Mouse (Mus musculus) MEL (cell line): ENCODE results near the gene A530032D15Rik. TPM values are rescaled to one million over a fixed set of nuclear protein-coding genes. Genes with fewer than 3 reads are reported as not detected.
"Not testable (repeated sequence)": the region's sequence is repeated elsewhere in the genome, so short reads cannot be mapped to it uniquely, and the experiment has no call there.

Experiments
- DNase-seq: peaks from one replicate; pipeline ENCODE4 v3.0.0; 2011; ENCODE audit warnings: low read depth, low spot score
- H3K27ac ChIP-seq: 2 replicates; pipeline ENCODE4 v1.5.1; 2012; ENCODE audit warnings: low read depth, mild to moderate bottlenecking, control low read depth, low read length, moderate library complexity; ENCODE audit not compliant: control insufficient read depth
- H3K27me3 ChIP-seq, 2 experiments: fragments of 150-350 bp in 1 of 2; sonication (generic) in 1 of 2; 2 replicates each; pipeline ENCODE4 v1.6.1; 2012; ENCODE audit warnings: low read length in 2 of 2, mild to moderate bottlenecking in 2 of 2, improper control_type of control experiment in 1 of 2, moderate library complexity in 1 of 2; ENCODE audit not compliant: insufficient read depth in 2 of 2, control insufficient read depth in 1 of 2
- H3K36me3 ChIP-seq, 2 experiments: 2 replicates each; pipeline ENCODE4 v1.6.1; 2012 to 2014; ENCODE audit warnings: low read length in 2 of 2, improper control_type of control experiment in 1 of 2, inconsistent platforms in 1 of 2, mild to moderate bottlenecking in 1 of 2; ENCODE audit not compliant: insufficient read depth in 2 of 2, control insufficient read depth in 1 of 2
- H3K4me1 ChIP-seq, 2 experiments: fragments of 150-350 bp in 1 of 2; sonication (generic) in 1 of 2; 2 replicates each; pipeline ENCODE4 v1.6.1; 2012; ENCODE audit warnings: low read length in 2 of 2, improper control_type of control experiment in 1 of 2, mild to moderate bottlenecking in 1 of 2; ENCODE audit not compliant: insufficient read depth in 2 of 2, control insufficient read depth in 1 of 2
- H3K4me3 ChIP-seq, 2 experiments: fragments of 150-350 bp in 1 of 2; sonication (generic) in 1 of 2; 2 replicates each; pipeline ENCODE4 v1.5.1; 2012; ENCODE audit warnings: low read depth in 2 of 2, low read length in 2 of 2, mild to moderate bottlenecking in 2 of 2, moderate library complexity in 2 of 2, control low read depth in 1 of 2, improper control_type of control experiment in 1 of 2; ENCODE audit not compliant: control insufficient read depth in 1 of 2, insufficient read depth in 1 of 2
- H3K79me2 ChIP-seq: 2 replicates; pipeline ENCODE4 v1.6.1; 2012; ENCODE audit warnings: mild to moderate bottlenecking, low read length, moderate library complexity; ENCODE audit not compliant: control insufficient read depth, poor library complexity, insufficient read depth
- H3K9ac ChIP-seq: 2 replicates; pipeline ENCODE4 v1.6.1; 2012; ENCODE audit warnings: low read depth, mild to moderate bottlenecking, control low read depth, low read length, moderate library complexity; ENCODE audit not compliant: control insufficient read depth, poor library complexity, severe bottlenecking
- H3K9me3 ChIP-seq: fragments of 150-350 bp; sonication (generic); replicated peaks from 2 replicates; pipeline ENCODE4 v1.6.1; 2012; ENCODE audit warnings: mild to moderate bottlenecking, low read length, improper control_type of control experiment, moderate library complexity; ENCODE audit not compliant: insufficient read depth
- polyA plus RNA-seq, 2 experiments: library from polyadenylated mRNA; stranded (reverse) in 1 of 2; unstranded in 1 of 2; fragments of >175 nt in 1 of 2; fragments of >200 nt in 1 of 2; gene quantifications; 2 replicates each; pipeline versions ENCODE4 v1.2.1 to v1.2.4; 2012; ENCODE audit warnings: low replicate concordance in 2 of 2, low read depth in 1 of 2; ENCODE audit not compliant: insufficient read length in 2 of 2, insufficient read depth in 1 of 2, missing spikeins in 1 of 2
- total RNA-seq: library from RNA; depleted of rRNA; stranded (reverse); fragments of 300-350 nt; gene quantifications from 2 replicates; pipeline ENCODE4 v1.2.3, GENCODE M21; 2012; rRNA removed

A530032D15Rik gene
- total RNA-seq = not detected in 2 replicates
- polyA plus RNA-seq = not detected

DNA sequence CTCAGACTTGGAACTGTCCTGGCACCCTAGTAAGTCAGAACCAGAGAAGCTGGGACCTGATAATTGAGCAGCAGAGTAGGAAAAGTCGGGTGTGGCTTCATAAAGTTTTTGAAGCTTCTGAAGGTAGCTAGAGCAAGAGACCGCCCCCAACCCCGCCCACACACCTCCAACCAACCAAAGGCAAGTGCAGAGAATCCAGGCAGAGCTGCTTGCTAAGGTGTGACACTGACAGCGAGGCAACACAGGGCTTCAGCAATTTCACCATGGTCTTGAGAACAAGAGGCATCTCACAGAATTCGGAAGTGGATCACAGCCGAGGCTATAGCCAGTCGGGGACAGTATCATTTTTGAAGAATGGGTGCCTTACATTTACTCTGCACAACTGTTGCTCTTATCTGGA lies at the start of gene A530032D15Rik:
Gene A530032D15Rik (minus strand): TSS at position 101 of the 400 bp plus-strand sequence.
- H3K79me2 ChIP-seq, H3K36me3 ChIP-seq, H3K4me1 ChIP-seq, DNase-seq, H3K27ac ChIP-seq, H3K4me3 ChIP-seq, H3K9me3 ChIP-seq, H3K9ac ChIP-seq, H3K27me3 ChIP-seq: not testable (repeated sequence)

- not testable (repeated sequence) for H3K4me1 ChIP-seq, H3K27ac ChIP-seq, DNase-seq, H3K9me3 ChIP-seq, H3K27me3 ChIP-seq, H3K9ac ChIP-seq, H3K79me2 ChIP-seq, H3K4me3 ChIP-seq, H3K36me3 ChIP-seq
Measured at GRCm38 (mm10) chr1:85155151-85155550, 45.5 kb upstream of the A530032D15Rik start.

DNA sequence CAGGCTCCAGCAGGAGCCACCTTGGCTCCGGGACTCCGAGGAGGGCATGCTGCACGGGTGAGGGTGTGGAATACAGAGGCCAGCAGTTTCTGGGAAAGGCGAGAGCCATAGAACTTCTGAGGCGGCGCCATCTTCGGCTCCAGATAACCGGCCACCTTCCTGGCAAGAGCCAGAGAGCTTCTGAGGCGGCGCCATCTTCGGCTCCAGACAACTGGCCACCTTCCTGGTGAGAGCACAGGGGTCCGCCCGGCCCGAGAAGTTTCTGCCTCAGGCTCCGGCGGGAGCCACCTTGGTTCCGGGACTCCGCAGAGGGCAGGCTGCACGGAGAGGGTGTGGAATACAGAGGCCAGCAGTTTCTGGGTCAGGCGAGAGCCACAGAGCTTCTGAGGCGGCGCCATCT lies 24.0 kb upstream of the A530032D15Rik start:
- not testable (repeated sequence) for H3K36me3 ChIP-seq, H3K27me3 ChIP-seq, H3K4me1 ChIP-seq, H3K9me3 ChIP-seq, H3K79me2 ChIP-seq, H3K4me3 ChIP-seq, H3K9ac ChIP-seq, DNase-seq, H3K27ac ChIP-seq

DNA sequence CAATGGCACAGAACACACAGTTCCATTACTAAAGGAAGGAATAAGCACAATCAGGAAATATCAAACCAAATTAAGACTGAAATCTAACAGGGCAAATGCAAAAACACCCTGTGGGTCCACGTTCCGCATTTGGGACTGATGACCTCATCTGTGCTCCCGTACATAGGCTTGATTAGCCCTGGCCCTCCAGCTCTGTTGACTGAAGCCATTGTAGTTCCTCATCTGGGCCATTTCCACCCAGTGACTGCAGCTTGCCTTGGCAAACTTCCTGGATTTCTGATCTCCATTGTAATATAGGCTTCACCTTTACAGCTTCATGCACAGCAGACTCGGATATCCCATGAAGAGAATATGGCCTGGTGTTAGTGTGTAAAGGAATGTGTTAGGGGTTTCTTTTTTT lies 12.2 kb upstream of the A530032D15Rik start:
- not testable (repeated sequence) for H3K27ac ChIP-seq, H3K4me1 ChIP-seq, H3K36me3 ChIP-seq, H3K9me3 ChIP-seq, H3K4me3 ChIP-seq, H3K9ac ChIP-seq, DNase-seq, H3K79me2 ChIP-seq, H3K27me3 ChIP-seq

- H3K36me3 ChIP-seq, H3K9me3 ChIP-seq, DNase-seq, H3K4me1 ChIP-seq, H3K27ac ChIP-seq, H3K79me2 ChIP-seq, H3K9ac ChIP-seq, H3K27me3 ChIP-seq, H3K4me3 ChIP-seq: not testable (repeated sequence)
Measured at GRCm38 (mm10) chr1:85118341-85118740, 8.7 kb upstream of the A530032D15Rik start.

DNA sequence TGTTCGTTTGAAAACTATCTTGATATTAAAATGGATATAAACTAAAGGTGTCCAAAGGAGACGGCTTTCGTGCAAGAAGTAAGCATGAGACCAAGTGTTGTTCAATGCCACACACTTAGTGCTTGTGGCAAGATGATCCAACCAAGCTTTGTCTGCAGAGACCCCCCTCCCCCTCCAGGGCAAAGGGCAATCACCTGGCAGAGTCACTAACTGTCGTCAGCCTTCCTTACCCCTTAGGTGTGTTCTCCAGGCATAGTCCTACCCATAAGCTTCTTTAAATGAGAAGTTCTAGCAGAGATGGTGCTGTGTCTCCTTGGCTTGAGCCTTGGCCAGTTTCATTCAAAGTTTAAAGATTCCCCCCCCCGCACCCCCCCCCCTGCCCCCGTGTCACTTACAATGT lies 7.9 kb upstream of the A530032D15Rik start:
- not testable (repeated sequence) for H3K9ac ChIP-seq, H3K79me2 ChIP-seq, DNase-seq, H3K36me3 ChIP-seq, H3K9me3 ChIP-seq, H3K4me3 ChIP-seq, H3K27ac ChIP-seq, H3K4me1 ChIP-seq, H3K27me3 ChIP-seq

DNA sequence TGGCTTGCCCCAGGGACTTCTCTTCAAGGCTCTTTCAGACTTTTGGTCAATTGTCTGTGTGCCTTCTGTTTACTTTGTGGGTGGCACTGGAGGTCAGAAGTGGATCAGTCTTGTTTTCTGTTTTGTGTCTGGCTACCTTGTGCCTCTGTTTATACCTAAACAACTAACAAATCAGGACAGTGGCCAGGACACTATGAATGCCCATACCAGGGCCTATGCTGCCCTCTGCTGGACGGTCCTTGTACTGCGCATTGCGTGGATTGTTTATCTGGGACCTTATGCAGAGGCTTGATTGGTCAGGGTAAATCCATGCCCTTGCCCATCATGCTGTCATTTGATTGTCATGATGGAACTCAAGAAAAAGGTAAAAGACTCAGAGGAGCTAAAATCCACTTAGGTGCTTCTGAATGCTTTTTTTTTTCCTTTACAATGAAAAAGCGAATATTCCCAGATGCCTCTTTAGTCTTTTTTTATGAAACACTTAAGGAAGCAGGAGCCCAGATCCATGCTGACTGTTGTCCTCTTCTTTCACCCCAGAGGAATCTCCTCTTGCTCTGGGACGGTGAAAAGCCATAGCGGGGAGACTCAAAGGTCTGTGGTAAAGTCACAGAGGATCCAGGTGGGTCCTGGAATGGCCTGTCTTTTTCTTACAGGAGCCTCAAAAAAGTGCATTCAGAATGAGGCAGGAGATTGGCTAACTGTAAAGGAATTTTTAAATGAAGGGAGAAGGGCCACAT lies 5.2 kb upstream of the A530032D15Rik start:
- not testable (repeated sequence) for H3K4me1 ChIP-seq, H3K36me3 ChIP-seq, H3K27me3 ChIP-seq, H3K9me3 ChIP-seq, H3K4me3 ChIP-seq, H3K27ac ChIP-seq, H3K79me2 ChIP-seq, H3K9ac ChIP-seq, DNase-seq
